Mouse (Mus musculus) hindbrain, postnatal 0 days (tissue): ENCODE measurements at regions not wholly inside any gene's neighbourhood (a gene's known extent, or its start where the extent isn't known, plus 50 kb on each side); places are given as distances from the start of the nearest gene placed in this dataset.

Experiments used
- ATAC-seq: fragments of 200-750 bp; cut with Nextera tagmentation; 2 replicates; pipeline ENCODE4 v1.8.0; 2017; ENCODE audit warnings: mild to moderate bottlenecking, moderate TSS enrichment, moderate library complexity
- DNase-seq: peaks from one replicate; pipeline ENCODE4 v3.0.0-alpha.2; 2015; ENCODE audit warnings: low spot score
- H3K27ac ChIP-seq: fragments of 300-500 bp; sonication (generic); 2 replicates; pipeline ENCODE4 v1.5.1; 2014; ENCODE audit warnings: mild to moderate bottlenecking
- H3K27me3 ChIP-seq: fragments of 300-500 bp; sonication (generic); 2 replicates; pipeline ENCODE4 v1.6.1; 2014; ENCODE audit warnings: low read length, mixed read lengths; ENCODE audit not compliant: insufficient read depth
- H3K36me3 ChIP-seq: fragments of 300-500 bp; sonication (generic); 2 replicates; pipeline ENCODE4 v1.6.1; 2014; ENCODE audit warnings: low read length, mixed read lengths; ENCODE audit not compliant: insufficient read depth
- H3K4me1 ChIP-seq: fragments of 300-500 bp; sonication (generic); 2 replicates; pipeline ENCODE4 v1.6.1; 2014; ENCODE audit warnings: antibody characterized with exemption, low read length, mixed read lengths; ENCODE audit not compliant: insufficient read depth
- H3K4me2 ChIP-seq: fragments of 300-500 bp; sonication (generic); 2 replicates; pipeline ENCODE4 v1.6.1; 2014; ENCODE audit warnings: low read depth, mild to moderate bottlenecking, low read length, moderate library complexity, mixed read lengths
- H3K4me3 ChIP-seq: fragments of 300-500 bp; sonication (generic); 2 replicates; pipeline ENCODE4 v1.5.1; 2014; ENCODE audit warnings: low read length
- H3K9ac ChIP-seq: fragments of 300-500 bp; sonication (generic); replicated peaks from 2 replicates; pipeline ENCODE4 v1.6.1; 2014; ENCODE audit warnings: mild to moderate bottlenecking, low read length, moderate library complexity, mixed read lengths
- H3K9me3 ChIP-seq: fragments of 300-500 bp; sonication (generic); 2 replicates; pipeline ENCODE4 v1.6.1; 2016; ENCODE audit warnings: low read length, mixed read lengths
- CTCF ChIP-seq: IDR thresholded peaks from 2 replicates; pipeline ENCODE4 v1.5.1; 2016; ENCODE audit warnings: antibody characterized with exemption, control low read depth, low read depth
- WGBS: fragments of 180-500 bp; shearing (Covaris S2); extraction: QIAGEN DNeasy Blood & Tissue Kit; methylation state at CpG from one replicate; pipeline ENCODE4 v1.1.7; 2014; 5-methylcytosine and 5-hydroxymethylcytosine counted together

DNA sequence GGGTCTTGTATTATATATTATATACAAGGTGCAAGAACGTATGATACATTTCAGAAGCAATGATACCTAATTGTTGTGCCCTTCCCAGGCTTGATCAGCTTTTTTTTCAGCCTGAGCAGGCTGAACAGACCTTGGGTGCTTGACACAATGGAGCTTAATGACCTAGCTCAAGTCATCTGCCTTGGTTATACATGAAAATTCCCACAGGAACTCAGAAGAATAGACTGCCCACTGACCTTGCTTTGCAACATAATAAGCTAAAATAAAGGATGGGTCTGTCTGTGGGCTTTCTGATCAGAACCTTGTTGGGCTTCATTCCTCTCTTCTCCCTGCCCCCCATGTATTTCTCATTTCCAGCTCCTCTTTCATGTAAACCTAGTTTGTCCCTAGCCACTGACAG is 1880.6 kb upstream of the Gm38303 start:
- no peak for ATAC-seq
- 59% methylated on average over 1 of the region's 1 CpGs for WGBS

DNA sequence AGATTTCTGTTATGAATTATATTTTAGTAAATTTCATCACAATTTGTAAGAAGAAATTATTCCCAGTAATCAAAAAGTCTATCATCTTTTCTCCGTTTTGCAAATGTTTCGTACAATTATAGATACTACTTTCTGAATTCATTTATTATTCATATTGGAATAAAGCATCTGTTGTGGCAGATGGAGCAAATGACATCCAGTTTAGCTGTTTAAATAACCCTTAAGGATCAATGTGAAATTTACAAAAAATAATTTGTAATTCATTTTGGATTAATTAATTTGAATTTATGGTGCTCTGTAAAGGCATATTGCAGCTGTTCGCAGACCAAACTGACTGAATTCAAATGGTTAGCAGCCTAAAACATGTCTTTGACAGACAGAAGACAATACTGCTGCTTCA is 1879.3 kb upstream of the Gm38303 start:
- DNase-seq (no peak), ATAC-seq (no peak)
- no peak overlapping the region for H3K4me3 ChIP-seq
- H3K27me3 ChIP-seq, result no peaks in the 10 kb centered on the region
- H3K9ac ChIP-seq, result no peak overlapping the region
- no peak overlapping the region for H3K4me2 ChIP-seq
- H3K9me3 ChIP-seq, result no peaks in the 10 kb centered on the region
- TF ChIP-seq CTCF, result no peak
- H3K4me1 ChIP-seq, result no peaks in the 10 kb centered on the region
- H3K36me3 ChIP-seq, result no peaks in the 10 kb centered on the region
- WGBS, result 85% methylated on average over 3 of the region's 3 CpGs
- no peak overlapping the region for H3K27ac ChIP-seq

More for the DNA sequence above, 1880.6 kb upstream of the Gm38303 start:
- Histone ChIP-seq H3K9ac (no peak overlapping the region), H3K27ac (no peak overlapping the region), H3K4me2 (no peak overlapping the region), H3K36me3 (no peaks in the 10 kb centered on the region), H3K9me3 (no peaks in the 10 kb centered on the region), H3K27me3 (no peaks in the 10 kb centered on the region), H3K4me3 (no peak overlapping the region), H3K4me1 (no peaks in the 10 kb centered on the region)
- no peak for DNase-seq
- TF ChIP-seq CTCF, result no peak

- no peak for ATAC-seq
- H3K36me3 ChIP-seq, result no peaks in the 10 kb centered on the region
- no peaks in the 10 kb centered on the region for H3K4me1 ChIP-seq
- TF ChIP-seq CTCF, result no peak
- no peak overlapping the region for H3K9ac ChIP-seq
- H3K4me2 ChIP-seq, result no peak overlapping the region
- peak; percentile 2 for DNase-seq
- no peaks in the 10 kb centered on the region for H3K27me3 ChIP-seq
- no peak overlapping the region for H3K4me3 ChIP-seq
- H3K27ac ChIP-seq, result no peak overlapping the region
- no peaks in the 10 kb centered on the region for H3K9me3 ChIP-seq
- 46% methylated on average over 3 of the region's 3 CpGs for WGBS
These were observed 1837.9 kb upstream of the Gm38303 start for GRCm38 (mm10) chr3:12173371-12173770.

GRCm38 (mm10) chr3:12151329-12151728 is 1815.8 kb upstream of the Gm38303 start:
- Histone ChIP-seq H3K4me1 (no peaks in the 10 kb centered on the region), H3K9me3 (no peaks in the 10 kb centered on the region), H3K36me3 (no peaks in the 10 kb centered on the region), H3K9ac (no peak overlapping the region), H3K27ac (no peak overlapping the region), H3K4me3 (no peak overlapping the region), H3K4me2 (no peak overlapping the region), H3K27me3 (no peaks in the 10 kb centered on the region)
- no peak for DNase-seq
- WGBS, result 67% methylated on average over 5 of the region's 5 CpGs
- TF ChIP-seq CTCF, result no peak
- ATAC-seq, result no peak
